Mouse (Mus musculus): ENCODE data around the gene Acvr2a.
"Not testable (repeated sequence)": the region's sequence is repeated elsewhere in the genome, so short reads cannot be mapped to it uniquely, and the experiment has no call there.

Acvr2a gene

GRCm38 (mm10) chr2:48813371-48814222 is at the start of gene Acvr2a:
TSS of gene Acvr2a (plus strand) at chr2:48814109.
- DNase-seq, result peak; percentile 94

GRCm38 (mm10) chr2:48766513-48766912 is 47.4 kb upstream of the Acvr2a start:
- no peak for DNase-seq

GRCm38 (mm10) chr2:48767778-48768177 is 46.1 kb upstream of the Acvr2a start:
- DNase-seq, result no peak

- DNase-seq, result no peak
Observed at GRCm38 (mm10) chr2:48768219-48768618, 45.7 kb upstream of the Acvr2a start.

GRCm38 (mm10) chr2:48770100-48770499 is 43.8 kb upstream of the Acvr2a start:
- DNase-seq, result no peak

- DNase-seq, result no peak
Observed at GRCm38 (mm10) chr2:48770634-48771033, 43.3 kb upstream of the Acvr2a start.

- no peak for DNase-seq
Observed at GRCm38 (mm10) chr2:48775281-48775680, 38.6 kb upstream of the Acvr2a start.

- no peak for DNase-seq
Observed at GRCm38 (mm10) chr2:48788901-48789300, 25.0 kb upstream of the Acvr2a start.

- peak; percentile 38 for DNase-seq
Observed at GRCm38 (mm10) chr2:48814223-48815038, 522 bp downstream of the Acvr2a start.

GRCm38 (mm10) chr2:48815039-48815590 is 1.2 kb downstream of the Acvr2a start:
- peak; percentile 14 for DNase-seq

- no peak for DNase-seq
Observed at GRCm38 (mm10) chr2:48816141-48817028, 2.5 kb downstream of the Acvr2a start.

- no peak for DNase-seq
Observed at GRCm38 (mm10) chr2:48825878-48826277, 12.0 kb downstream of the Acvr2a start.

- no peak for DNase-seq
Observed at GRCm38 (mm10) chr2:48826380-48826779, 12.5 kb downstream of the Acvr2a start.

- DNase-seq, result no peak
Observed at GRCm38 (mm10) chr2:48830492-48830891, 16.6 kb downstream of the Acvr2a start.

GRCm38 (mm10) chr2:48832305-48832704 is 18.4 kb downstream of the Acvr2a start:
- DNase-seq, result no peak

GRCm38 (mm10) chr2:48833884-48834450 is 20.1 kb downstream of the Acvr2a start:
- DNase-seq, result peak; percentile 23

GRCm38 (mm10) chr2:48841611-48842470 is 27.9 kb downstream of the Acvr2a start:
- DNase-seq, result no peak

GRCm38 (mm10) chr2:48846689-48847398 is 32.9 kb downstream of the Acvr2a start:
- peak; percentile 26 for DNase-seq

GRCm38 (mm10) chr2:48865596-48865995 is 51.7 kb downstream of the Acvr2a start:
- not testable (repeated sequence) for DNase-seq

- no peak for DNase-seq
Observed at GRCm38 (mm10) chr2:48868199-48868913, 54.4 kb downstream of the Acvr2a start.

Measured in kidney, adult 9 months (tissue).